Mouse (Mus musculus) intestine, embryonic 14.5 days (tissue): ENCODE data around the gene Sft2d2. TPM values are rescaled to one million over a fixed set of nuclear protein-coding genes. Genes with fewer than 3 reads are reported as not detected.

Experiments
- ATAC-seq: fragments of 200-750 bp; cut with Nextera tagmentation; replicated peaks from 2 replicates; pipeline ENCODE4 v1.8.0; 2017; ENCODE audit warnings: low read depth, moderate number of reproducible peaks, moderate TSS enrichment, moderate library complexity; ENCODE audit not compliant: low FRiP score, low TSS enrichment
- DNase-seq: peaks from one replicate; pipeline ENCODE4 v3.0.0-alpha.2; 2018; ENCODE audit warnings: low spot score
- H3K27ac ChIP-seq: fragments of 300-500 bp; sonication (generic); 2 replicates; pipeline ENCODE4 v1.5.1; 2014; ENCODE audit warnings: low read depth, mild to moderate bottlenecking, control low read depth
- H3K27me3 ChIP-seq: fragments of 300-500 bp; sonication (generic); replicated peaks from 2 replicates; pipeline ENCODE4 v1.6.1; 2014; ENCODE audit warnings: low read length, control low read depth; ENCODE audit not compliant: control insufficient read depth, insufficient read depth
- H3K36me3 ChIP-seq: fragments of 300-500 bp; sonication (generic); 2 replicates; pipeline ENCODE4 v1.6.1; 2014; ENCODE audit warnings: low read length, control low read depth; ENCODE audit not compliant: control insufficient read depth, insufficient read depth
- H3K4me1 ChIP-seq: fragments of 300-500 bp; sonication (generic); replicated peaks from 2 replicates; pipeline ENCODE4 v1.6.1; 2014; ENCODE audit warnings: low read length, control low read depth, mixed read lengths; ENCODE audit not compliant: control insufficient read depth, insufficient read depth
- H3K4me2 ChIP-seq: fragments of 300-500 bp; sonication (generic); 2 replicates; pipeline ENCODE4 v1.6.1; 2014; ENCODE audit warnings: low read length
- H3K4me3 ChIP-seq: fragments of 300-500 bp; sonication (generic); 2 replicates; pipeline ENCODE4 v1.5.1; 2014; ENCODE audit warnings: low read depth, low read length, control low read depth, mixed read lengths
- H3K9ac ChIP-seq: fragments of 300-500 bp; sonication (generic); 2 replicates; pipeline ENCODE4 v1.6.1; 2014; ENCODE audit warnings: mild to moderate bottlenecking, low read length
- H3K9me3 ChIP-seq: fragments of 300-500 bp; sonication (generic); 2 replicates; pipeline ENCODE4 v1.6.1; 2016; ENCODE audit warnings: low read length, control low read depth; ENCODE audit not compliant: control insufficient read depth
- WGBS: fragments of 180-500 bp; shearing (Covaris S2); extraction: QIAGEN DNeasy Blood & Tissue Kit; methylation state at CpG from one replicate; pipeline ENCODE4 v1.1.7; 2014; 5-methylcytosine and 5-hydroxymethylcytosine counted together
- polyA plus RNA-seq: library from polyadenylated mRNA; unstranded; fragments of >200 nt; fragmentation: Nextera tagmentation; extraction: Ambion mirVana; gene quantifications from 2 replicates; pipeline ENCODE4 v1.2.1, GENCODE M21; 2014

Gene Sft2d2
- polyA plus RNA-seq, 1 experiment from 2014 or later, result 31.7 TPM

DNA sequence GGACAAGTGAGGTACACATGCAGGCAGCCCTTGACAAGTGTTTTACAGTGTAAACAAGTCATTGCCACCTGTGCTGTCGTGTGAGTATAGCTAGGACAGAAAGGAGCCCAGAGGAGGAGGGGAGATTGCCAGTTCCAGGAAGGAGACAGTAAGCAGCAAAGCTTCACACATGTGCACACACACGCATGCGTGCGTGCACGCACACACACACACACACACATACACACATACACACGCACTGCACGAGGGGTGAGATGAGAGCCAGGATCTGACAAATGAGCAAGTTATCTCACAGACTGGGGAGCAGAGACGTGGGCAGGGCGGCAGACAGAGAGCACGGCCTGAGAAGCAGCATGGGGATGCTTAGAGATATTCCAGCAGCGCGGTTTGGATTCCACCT lies 7.7 kb downstream of the Sft2d2 start:
- Histone ChIP-seq H3K27me3 (no peaks in the 10 kb centered on the region), H3K4me1 (0 out of 2 replicates have a peak, but pooled peaks cover 6% of the 10 kb centered on the region), H3K27ac (no peak overlapping the region), H3K9me3 (no peaks in the 10 kb centered on the region), H3K9ac (no peak overlapping the region), H3K4me3 (no peak overlapping the region), H3K36me3 (peaks cover 20% of the 10 kb centered on the region; the same call in 1 of the 2 replicates), H3K4me2 (no peak overlapping the region)
- DNase-seq (peak; percentile 27), ATAC-seq (no peak)
- WGBS, result 82% methylated on average over 12 of the region's 12 CpGs

DNA sequence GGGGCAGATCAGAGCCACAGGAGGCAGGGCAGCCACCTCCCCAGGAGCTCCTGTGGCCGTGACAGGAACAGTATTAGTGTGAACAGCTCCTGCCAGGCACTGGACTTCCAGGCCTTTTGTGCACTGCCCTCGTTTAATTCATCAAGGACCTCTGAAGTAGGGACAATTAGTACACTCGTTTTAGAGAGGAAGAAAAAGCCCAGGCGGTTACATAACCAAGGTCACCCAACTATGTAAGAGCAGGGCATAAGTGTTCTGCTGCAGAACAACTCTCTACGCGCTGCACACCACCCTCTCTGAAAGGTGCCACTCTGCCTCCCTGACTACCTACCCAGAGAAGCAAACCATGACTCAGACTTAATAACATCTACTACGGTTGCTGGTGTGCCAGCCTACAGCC lies 9.1 kb downstream of the Sft2d2 start:
- no peak for ATAC-seq
- 77% methylated on average over 7 of the region's 7 CpGs for WGBS
- Histone ChIP-seq H3K27me3 (no peaks in the 10 kb centered on the region), H3K9ac (no peak overlapping the region), H3K9me3 (no peaks in the 10 kb centered on the region), H3K36me3 (peaks cover 20% of the 10 kb centered on the region; the same call in 1 of the 2 replicates), H3K4me1 (0 out of 2 replicates have a peak, but pooled peaks cover 6% of the 10 kb centered on the region), H3K4me2 (no peak overlapping the region), H3K4me3 (no peak overlapping the region), H3K27ac (no peak overlapping the region)
- no peak for DNase-seq

DNA sequence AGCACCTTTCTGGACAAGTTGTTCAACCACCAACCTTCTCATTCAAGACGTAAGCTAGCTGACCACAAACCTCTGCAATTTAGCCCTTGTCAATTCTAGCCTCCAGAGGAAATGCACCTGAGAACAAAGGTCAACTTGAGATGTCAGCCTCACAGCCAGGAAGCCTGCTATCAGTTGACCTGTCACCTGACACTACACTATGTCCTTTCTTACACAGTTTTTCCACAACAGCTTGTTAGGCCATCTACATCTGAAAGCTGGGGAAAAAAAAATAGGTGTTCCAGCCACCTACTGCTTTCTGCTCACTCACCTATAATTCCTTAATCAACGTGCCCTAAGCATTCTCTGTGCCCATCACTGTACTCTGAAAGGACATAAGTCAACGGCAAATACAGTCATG lies 10.1 kb downstream of the Sft2d2 start:
- Histone ChIP-seq H3K9ac (no peak overlapping the region), H3K9me3 (no peaks in the 10 kb centered on the region), H3K27ac (no peak overlapping the region), H3K4me1 (0 out of 2 replicates have a peak, but pooled peaks cover 6% of the 10 kb centered on the region), H3K4me3 (no peak overlapping the region), H3K27me3 (no peaks in the 10 kb centered on the region), H3K36me3 (peaks cover 20% of the 10 kb centered on the region; the same call in 1 of the 2 replicates), H3K4me2 (no peak overlapping the region)
- 85% methylated on average over 3 of the region's 3 CpGs for WGBS
- DNase-seq (no peak), ATAC-seq (no peak)

DNA sequence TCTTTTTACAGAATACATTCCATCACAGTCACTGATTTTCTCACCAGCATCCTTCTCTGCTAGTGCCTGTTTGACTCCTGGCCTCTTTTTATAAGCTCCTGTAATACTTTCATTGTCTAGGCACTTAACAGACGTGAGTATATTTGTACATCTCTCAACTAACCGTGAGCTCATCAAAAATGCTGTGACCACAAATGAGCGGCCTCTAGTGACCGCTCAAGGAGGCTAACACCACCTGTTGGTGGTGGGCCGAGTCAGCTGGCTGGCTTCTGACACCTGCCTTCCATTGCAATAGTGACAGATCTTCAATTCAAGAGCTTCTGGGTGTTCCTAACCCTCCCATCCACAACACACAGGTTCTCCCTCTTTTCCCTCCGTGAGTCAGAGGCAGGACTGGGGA lies 10.8 kb downstream of the Sft2d2 start:
- WGBS, result 74% methylated on average over 6 of the region's 6 CpGs
- no peak overlapping the region for H3K4me2 ChIP-seq
- DNase-seq (no peak), ATAC-seq (no peak)
- no peak overlapping the region for H3K27ac ChIP-seq
- no peak overlapping the region for H3K4me3 ChIP-seq
- 0 out of 2 replicates have a peak, but pooled peaks cover 3% of the 10 kb centered on the region for H3K4me1 ChIP-seq
- no peaks in the 10 kb centered on the region for H3K9me3 ChIP-seq
- H3K9ac ChIP-seq, result no peak overlapping the region
- no peaks in the 10 kb centered on the region for H3K27me3 ChIP-seq
- H3K36me3 ChIP-seq, result peaks cover 28% of the 10 kb centered on the region

- H3K9ac ChIP-seq, result no peak overlapping the region
- H3K36me3 ChIP-seq, result peaks cover 20% of the 10 kb centered on the region
- no peaks in the 10 kb centered on the region for H3K27me3 ChIP-seq
- no peak for ATAC-seq
- H3K4me2 ChIP-seq, result no peak overlapping the region
- WGBS, result 91% methylated on average over 5 of the region's 5 CpGs
- DNase-seq, result no peak
- no peak overlapping the region for H3K4me3 ChIP-seq
- no peaks in the 10 kb centered on the region for H3K4me1 ChIP-seq
- no peaks in the 10 kb centered on the region for H3K9me3 ChIP-seq
- H3K27ac ChIP-seq, result no peak overlapping the region
Measured at GRCm38 (mm10) chr1:165179321-165179720, 14.9 kb downstream of the Sft2d2 start.

DNA sequence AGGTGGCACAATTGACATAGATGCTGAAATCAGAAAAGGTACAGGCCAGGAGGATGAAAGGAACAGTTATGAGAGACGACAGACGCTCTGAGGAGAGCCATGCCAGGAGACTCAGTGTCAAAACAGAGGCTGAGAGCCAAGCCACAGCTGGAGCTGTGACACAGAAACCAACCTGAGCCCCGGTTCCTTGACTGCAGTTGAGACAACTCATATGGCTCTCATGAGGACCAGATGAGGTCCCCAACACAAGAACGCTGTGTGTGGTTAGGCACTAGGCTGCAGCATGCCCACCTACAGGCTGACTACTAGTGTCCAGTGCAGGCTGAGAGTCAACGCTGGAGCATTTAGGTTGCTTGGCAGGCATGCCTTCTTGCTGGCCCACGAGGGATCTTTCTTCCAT lies 16.2 kb downstream of the Sft2d2 start:
- no peaks in the 10 kb centered on the region for H3K9me3 ChIP-seq
- H3K27ac ChIP-seq, result no peak overlapping the region
- no peaks in the 10 kb centered on the region for H3K4me1 ChIP-seq
- WGBS, result 66% methylated on average over 6 of the region's 6 CpGs
- H3K27me3 ChIP-seq, result no peaks in the 10 kb centered on the region
- H3K4me2 ChIP-seq, result no peak overlapping the region
- ATAC-seq, result no peak
- no peak overlapping the region for H3K4me3 ChIP-seq
- H3K36me3 ChIP-seq, result peaks cover 20% of the 10 kb centered on the region
- no peak overlapping the region for H3K9ac ChIP-seq
- no peak for DNase-seq

DNA sequence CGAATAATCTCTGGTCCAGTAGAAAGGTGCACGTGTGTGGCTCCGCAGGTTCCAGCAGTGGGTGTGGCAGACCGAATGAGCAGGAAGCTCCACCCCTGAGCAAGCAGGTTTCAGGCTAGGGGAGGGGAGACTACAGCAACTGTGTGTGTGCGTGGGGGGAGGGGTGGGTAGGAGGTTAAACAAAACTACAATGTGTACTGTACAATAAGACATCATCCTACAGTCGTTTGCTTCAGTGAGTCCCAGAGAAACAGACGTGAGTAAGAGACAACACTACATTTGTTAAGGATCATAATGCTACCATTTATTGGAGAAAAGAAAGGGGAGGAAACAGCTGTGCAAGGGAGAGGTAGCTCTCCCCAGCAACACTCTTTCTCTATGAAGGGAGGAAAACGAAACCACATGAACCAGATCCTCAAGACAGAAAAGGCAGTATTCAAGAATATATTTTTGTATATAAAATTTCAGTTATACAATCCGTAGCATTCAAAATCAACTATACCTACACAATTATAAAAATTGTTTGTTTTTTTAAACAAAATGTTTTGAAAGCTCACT lies 20.1 kb downstream of the Sft2d2 start:
- Histone ChIP-seq H3K4me1 (no peaks in the 10 kb centered on the region), H3K4me3 (no peak overlapping the region), H3K9ac (no peak overlapping the region), H3K27ac (no peak overlapping the region), H3K27me3 (no peaks in the 10 kb centered on the region), H3K4me2 (no peak overlapping the region), H3K36me3 (peaks cover 14% of the 10 kb centered on the region; the same call in 1 of the 2 replicates), H3K9me3 (no peaks in the 10 kb centered on the region)
- WGBS, result 70% methylated on average over 7 of the region's 9 CpGs
- no peak for ATAC-seq
- DNase-seq, result peak; percentile 41

DNA sequence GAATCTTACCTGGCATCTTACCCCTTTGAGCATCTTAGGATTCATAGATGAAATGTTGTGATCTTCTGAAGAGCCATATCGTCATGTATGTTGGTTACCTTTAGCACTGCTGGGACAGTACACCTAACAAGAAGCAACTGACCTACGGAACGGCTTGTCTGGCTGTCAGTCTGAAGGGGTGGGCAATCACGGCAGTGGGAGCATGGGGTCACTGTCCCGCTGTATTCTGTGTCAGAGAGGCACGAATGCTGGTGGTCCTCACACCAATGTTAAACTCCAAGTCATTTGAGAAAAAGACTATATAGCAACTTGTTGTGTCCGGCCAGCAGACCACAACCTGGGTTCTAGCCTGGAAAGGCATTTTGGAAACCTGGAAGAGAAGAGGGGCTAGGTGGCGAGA lies 23.0 kb downstream of the Sft2d2 start:
- no peak overlapping the region for H3K4me3 ChIP-seq
- H3K36me3 ChIP-seq, result no peaks in the 10 kb centered on the region
- H3K27me3 ChIP-seq, result no peaks in the 10 kb centered on the region
- no peaks in the 10 kb centered on the region for H3K9me3 ChIP-seq
- no peak overlapping the region for H3K9ac ChIP-seq
- ATAC-seq (no peak), DNase-seq (no peak)
- no peak overlapping the region for H3K27ac ChIP-seq
- H3K4me2 ChIP-seq, result no peak overlapping the region
- no peaks in the 10 kb centered on the region for H3K4me1 ChIP-seq
- 85% methylated on average over 7 of the region's 8 CpGs for WGBS

GRCm38 (mm10) chr1:165170157-165170556 lies 24.1 kb downstream of the Sft2d2 start:
- WGBS, result 75% methylated on average over 5 of the region's 5 CpGs
- Histone ChIP-seq H3K4me2 (no peak overlapping the region), H3K4me3 (no peak overlapping the region), H3K27ac (no peak overlapping the region), H3K9ac (no peak overlapping the region), H3K27me3 (no peaks in the 10 kb centered on the region), H3K36me3 (no peaks in the 10 kb centered on the region), H3K9me3 (no peaks in the 10 kb centered on the region), H3K4me1 (no peaks in the 10 kb centered on the region)
- no peak for DNase-seq
- ATAC-seq, result no peak
